Mouse (Mus musculus): ENCODE results near the gene Fam57b. TPM values are rescaled to one million over a fixed set of nuclear protein-coding genes. Genes with fewer than 3 reads are reported as not detected.

Gene Fam57b
- total RNA-seq, 2 experiments from 2014 or later = 29.0 to 36.1 TPM

GRCm38 (mm10) chr7:126823940-126824339, 26.5 kb downstream of the Fam57b start:
- DNase-seq = no peak

DNA sequence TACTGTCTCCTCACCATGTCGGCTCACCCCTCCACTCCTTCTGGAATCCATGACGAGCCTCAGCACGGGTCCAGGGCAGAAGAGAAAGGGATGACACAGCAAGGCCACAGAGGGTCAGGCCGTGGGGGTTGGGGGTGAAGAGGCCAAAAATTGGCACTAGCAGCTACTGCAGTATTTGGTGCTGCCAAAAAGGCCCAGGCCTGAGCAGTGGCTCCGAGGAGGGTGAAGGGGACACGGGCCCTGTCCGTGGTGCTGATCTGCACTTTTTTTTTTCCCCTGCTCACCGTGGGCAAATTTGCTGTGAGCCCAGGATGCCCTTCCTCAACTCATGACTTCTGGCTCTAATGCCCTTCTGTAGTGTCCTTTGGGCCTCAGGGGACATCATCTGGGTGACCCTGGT, 27.9 kb downstream of the Fam57b start:
- DNase-seq = peak; percentile 67

DNA sequence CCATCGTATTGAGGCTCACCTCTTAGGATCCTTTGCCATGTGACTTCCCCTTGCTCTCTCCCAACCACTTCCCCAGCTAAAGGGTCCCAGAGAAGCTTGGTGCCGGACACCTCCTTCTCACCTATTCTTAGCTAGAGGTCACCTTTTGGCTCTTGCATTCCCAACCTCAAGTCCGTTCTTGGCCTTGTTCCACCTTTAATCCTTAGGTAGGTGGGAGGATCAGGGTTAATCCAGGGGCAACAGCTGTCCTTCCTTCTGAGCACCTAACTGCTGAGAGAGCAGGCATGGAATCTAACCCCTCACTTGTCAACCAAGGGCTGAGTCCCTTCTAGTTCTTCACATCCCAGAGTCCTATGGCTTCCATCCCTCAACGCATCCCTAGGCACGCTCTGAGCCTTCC, 28.5 kb downstream of the Fam57b start:
- DNase-seq = no peak

- no peak for DNase-seq
These were observed 34.1 kb downstream of the Fam57b start, which contains the start of gene 4930451I11Rik for GRCm38 (mm10) chr7:126831539-126831938. TSS of gene 4930451I11Rik (minus strand) at chr7:126831639.

DNA sequence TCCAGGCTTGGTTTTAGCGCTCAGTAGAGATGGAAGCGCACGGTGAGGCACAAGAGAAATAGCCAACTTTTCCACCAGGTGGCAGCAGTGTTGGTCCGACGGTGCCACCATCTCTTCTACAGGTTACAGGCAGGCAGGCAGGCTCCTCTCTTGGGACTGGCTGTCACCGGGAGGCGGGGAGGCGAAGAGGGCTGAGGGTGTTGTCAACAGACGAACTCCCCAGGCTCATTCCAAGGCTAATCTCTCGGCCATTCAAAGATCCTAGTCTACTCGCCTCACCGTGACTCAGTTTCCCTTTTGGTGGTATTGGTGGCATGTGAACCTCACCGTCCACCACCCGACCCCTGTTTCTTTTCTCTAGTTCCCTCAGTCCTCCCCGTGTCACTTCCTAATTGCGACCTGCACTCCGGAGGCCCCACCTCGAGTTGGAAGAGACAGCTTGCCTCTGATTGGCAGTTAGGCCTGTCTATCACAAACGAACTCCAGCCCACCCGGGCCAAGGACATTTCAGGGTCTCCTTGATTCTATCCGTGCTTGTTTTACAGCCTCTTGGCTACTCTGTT, 34.6 kb downstream of the Fam57b start:
- DNase-seq = peak; percentile 89

GRCm38 (mm10) chr7:126833294-126833693, 35.8 kb downstream of the Fam57b start:
- no peak for DNase-seq

DNA sequence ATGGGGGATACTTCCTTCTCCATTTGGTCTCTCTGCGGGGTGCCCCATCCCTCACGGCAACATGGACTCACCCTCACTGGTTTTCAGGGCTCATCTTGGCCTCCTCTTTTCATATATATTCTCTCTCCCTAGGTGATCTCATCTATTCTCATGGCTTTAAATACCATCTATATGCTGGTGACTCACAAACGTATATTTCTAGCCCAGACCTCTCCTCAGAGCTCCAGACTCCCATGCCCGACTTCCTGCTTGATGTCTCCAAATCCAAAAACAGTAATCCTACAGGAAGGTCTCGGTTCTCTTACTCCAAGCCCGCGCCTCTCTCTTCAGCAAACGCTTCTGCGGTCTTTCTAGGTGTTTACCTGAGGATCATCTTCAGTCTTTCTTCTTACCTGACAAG, 45.8 kb downstream of the Fam57b start:
- DNase-seq = no peak

DNA sequence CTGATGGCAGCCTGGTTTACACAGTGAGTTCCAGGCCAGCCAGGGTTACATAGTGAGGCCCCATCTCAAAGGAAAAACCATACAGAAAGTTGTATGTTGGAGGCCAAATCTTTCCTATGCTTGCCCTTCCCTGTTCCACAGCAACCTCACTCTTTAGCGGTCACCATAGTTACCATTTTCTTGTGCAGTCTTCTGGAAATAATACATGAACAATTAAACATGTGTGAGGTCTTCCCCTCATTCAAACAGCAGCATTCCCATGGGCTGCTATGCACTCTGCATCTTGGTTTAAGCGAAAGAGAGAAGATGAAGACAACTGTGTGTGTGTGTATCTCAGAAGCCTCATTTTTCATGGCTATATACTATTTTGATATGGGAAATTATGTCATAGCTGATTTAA, 48.0 kb downstream of the Fam57b start:
- DNase-seq = no peak

GRCm38 (mm10) chr7:126847116-126847420, 49.6 kb downstream of the Fam57b start, which contains the start of gene Doc2a:
TSS of gene Doc2a (plus strand) at chr7:126847416.
- DNase-seq = no peak

DNA sequence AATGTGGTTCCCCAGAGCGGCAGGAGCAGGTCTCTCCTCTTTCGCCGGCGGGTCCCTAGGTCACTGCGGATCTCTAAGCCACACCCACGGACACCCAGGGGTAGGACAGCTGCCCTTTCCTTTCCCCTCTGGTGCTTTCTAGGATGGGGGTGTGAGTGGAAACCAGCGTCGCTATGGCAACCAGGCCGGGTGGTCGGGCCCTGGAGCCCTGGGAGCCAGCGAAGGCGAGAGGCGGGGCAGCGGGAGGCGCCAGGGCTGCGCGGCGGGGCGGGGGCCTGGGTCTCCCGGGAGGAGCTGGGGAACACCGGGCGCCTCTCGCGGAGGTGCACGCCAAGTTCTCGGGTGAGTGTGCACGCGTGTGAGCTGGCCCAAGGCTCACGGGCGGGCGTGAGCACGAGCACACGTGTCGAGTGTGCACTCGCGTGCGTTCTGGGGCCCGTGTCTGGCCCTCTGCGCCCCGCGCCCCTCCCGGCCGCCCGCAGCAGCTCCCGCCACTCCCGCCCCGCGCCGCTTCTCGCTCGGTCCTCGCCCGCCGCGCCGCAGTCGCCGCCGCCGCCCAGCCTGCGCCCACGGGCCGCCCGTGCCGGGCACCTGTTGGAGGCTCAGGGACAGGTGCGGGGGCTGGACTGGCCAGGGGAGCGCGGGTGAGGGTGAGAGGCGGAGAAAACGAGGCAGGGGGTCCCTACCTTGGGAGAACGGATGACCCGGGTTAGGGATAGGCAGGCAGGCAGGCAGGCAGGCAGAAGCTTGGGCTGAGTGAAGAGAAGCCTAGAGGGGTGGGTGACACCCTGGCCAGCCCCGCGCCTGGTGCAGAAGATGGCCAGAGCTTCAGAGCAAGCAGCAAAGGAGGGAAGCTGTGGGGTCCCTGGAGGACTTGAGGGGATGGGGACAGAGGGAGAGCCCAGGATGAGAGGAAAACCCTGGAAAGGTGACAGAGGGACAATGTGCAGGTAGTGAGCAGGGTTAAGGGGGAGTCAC, 50.2 kb downstream of the Fam57b start:
- DNase-seq = peak; percentile 43

DNA sequence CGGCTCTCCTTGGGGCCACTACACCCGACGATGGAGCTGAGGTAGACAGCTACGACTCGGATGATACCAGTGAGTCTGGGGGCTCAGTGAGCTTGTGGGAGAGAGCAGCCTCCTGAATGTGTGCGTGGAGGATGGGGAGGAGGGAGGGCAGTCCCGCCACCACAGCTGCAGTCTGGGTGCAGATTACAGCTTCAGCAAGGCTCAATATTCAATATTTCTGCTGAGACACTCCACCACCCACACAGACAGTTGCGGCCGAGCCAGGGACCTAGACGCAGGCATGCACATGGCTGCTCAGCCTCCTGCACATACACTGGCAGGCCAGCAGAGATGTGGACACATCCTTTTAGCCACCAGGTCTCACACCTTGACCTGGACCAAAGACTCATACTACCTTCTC, 51.3 kb downstream of the Fam57b start:
- no peak for DNase-seq

GRCm38 (mm10) chr7:126850161-126850560, 52.7 kb downstream of the Fam57b start:
- no peak for DNase-seq

DNA sequence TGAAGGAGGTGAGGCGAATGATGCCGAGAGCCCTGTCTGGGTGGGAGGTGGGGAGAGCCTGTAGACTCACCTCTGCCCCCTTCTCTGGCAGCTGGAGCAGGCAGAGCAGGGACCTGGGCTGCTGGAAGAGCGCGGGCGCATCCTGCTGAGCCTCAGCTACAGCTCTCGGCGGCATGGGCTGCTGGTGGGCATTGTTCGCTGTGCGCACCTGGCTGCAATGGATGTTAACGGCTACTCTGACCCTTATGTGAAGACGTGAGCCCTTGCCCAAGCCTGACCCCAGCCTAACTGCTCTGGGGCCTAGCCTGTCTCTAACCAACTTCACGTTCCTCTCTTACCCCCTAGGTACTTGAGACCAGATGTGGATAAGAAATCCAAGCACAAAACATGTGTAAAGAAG, 53.7 kb downstream of the Fam57b start:
- DNase-seq = no peak

DNA sequence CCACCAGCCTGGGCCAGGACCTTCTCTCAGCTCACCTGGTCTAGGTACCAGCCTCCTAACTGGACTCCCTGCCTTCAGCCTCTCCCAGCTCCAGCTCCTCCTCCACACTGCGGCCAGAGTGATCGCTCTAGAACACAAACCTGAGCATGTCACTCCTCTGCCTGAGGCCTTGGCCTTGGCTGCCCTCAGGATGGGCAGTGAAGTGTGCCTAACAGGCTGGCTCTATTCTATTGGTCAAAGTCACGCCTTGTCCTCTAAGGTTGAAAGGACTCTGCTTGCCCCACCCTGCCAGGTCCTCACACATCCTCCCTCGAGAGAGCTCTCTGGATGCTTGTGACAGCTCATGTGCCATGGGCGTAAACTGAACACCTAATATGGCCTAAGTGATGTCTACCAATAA, 56.0 kb downstream of the Fam57b start:
- DNase-seq = no peak

GRCm38 (mm10) chr7:126855641-126856040, 58.2 kb downstream of the Fam57b start:
- DNase-seq = no peak

DNA sequence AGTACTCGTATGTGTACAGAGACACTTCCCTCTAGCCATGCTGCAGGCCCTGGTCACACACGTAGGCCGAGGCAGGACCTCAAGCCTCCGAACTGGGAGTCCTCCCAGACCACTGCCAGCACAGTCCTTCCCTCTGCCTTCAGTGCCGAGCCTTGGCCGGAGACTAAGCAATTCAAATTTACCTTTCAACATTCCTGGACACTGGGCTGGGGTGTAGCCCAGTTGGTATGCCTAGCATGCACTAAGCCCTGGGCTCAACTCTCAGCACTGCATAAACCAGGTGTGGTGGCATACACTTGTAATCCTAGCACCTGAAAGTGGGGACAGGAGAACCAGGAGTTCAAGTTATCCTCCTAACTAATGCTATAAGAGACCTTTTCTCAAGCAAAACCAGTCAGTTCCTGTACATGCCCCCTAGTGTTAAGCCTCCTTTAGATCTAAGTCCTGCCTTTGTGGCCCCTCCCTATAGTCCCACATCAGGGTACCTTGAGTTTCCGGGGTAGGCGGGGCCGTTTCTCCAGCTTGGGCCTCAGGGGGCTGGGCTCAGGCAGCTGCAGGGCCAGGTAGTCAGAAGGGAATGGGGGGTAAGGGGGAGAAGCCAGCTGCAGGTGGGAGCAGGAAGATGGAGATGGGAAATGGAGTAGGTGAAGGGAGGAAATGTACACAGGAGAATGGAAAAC, 59.4 kb downstream of the Fam57b start:
- DNase-seq = no peak

DNA sequence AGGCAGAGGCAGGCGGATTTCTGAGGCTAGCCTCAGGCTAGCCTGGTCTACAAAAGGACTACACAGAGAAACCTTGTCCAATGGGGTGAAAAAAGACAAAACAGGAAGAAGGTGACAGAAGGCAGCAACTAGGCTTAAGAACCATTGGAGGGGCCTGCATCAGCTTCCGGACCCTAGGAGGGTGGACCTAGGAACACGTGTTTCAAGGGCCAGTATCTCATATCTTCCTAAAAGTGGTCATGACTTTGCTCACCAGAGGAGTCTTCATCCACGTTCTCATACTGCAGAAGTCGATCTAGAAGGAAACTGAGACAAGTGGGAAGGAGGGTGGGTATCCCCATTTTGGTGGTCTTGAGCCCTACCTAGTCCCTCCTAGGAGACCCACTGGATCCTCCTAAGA, 63.5 kb downstream of the Fam57b start:
- DNase-seq = no peak

- peak; percentile 97 for DNase-seq
These were observed 64.1 kb downstream of the Fam57b start, which contains the start of gene Hirip3 for GRCm38 (mm10) chr7:126861429-126862130. TSS of gene Hirip3 (plus strand) at chr7:126861972.

DNA sequence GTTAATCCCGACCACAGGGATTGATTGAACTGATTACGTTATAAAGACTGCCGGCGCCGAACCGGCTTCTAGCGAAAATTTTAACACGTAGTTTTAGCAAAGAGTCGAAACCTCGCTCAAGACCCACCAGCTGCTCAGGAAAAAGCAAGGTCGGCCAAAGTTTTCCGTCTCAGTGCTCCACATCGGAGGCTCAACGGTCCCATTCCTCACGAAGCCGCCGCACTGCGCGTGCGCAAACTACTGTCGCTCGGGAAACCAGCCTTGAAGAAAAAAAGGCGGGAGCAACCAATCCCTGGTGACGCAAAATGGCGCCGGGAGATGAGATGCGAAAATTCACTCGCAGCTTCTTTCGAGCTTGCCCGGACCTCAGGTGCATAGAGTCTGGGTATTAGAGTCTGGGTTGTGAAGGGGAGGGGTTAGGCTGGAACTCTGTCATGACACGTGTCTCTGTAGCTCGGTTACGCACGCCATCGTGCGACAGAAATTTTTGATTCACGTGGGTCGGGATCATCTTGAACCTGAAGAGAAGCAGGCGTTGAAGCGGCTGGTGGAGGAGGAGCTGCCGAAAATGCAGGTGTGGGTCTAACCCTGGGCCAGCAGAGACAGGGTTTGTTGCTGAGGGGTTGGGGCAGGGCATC, 64.8 kb downstream of the Fam57b start, which contains the start of gene Ino80e:
Ino80e (minus strand) TSS at position 231 of the 638 bp plus-strand sequence.
- peak; percentile 94 for DNase-seq

- no peak for DNase-seq
These were observed 66.3 kb downstream of the Fam57b start for GRCm38 (mm10) chr7:126863791-126864190.

DNA sequence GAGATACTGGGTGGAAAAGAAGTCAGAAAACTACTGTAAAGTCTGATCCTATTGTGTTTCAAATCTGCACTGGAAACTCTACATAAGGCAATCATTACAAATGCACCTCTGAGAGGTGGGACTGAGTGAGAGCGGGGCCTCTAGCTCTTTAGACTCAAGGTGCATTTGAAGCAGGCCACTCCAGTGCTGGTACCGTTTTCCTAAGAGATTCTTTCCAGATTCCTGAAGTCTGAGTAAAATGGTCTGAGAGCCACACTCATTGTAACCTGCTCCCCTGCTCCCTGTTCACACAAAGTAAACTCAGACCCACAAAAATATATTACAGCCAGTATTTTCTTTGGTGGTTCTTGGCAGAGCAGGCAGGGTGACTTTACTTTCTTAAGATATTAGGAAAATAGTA, 70.1 kb downstream of the Fam57b start:
- no peak for DNase-seq

GRCm38 (mm10) chr7:126868003-126868402, 70.5 kb downstream of the Fam57b start:
- no peak for DNase-seq
